Mouse (Mus musculus) Patski (cell line): ENCODE data around the gene Hexim1. TPM values are rescaled to one million over a fixed set of nuclear protein-coding genes. Genes with fewer than 3 reads are reported as not detected.

Source experiments
- ATAC-seq: fragments of 100-300 bp; one replicate; pipeline ENCODE4 v1.8.0; 2021
- CTCF ChIA-PET: fragments of 350-600 bp; sonication (Branson Sonifier 250); formaldehyde crosslinking; loops from one replicate; lab custom pipeline; 2022; ENCODE audit warnings: inconsistent platforms; lab: Charles Lee
- POLR2A ChIA-PET: fragments of 350-600 bp; sonication (Branson Sonifier 250); formaldehyde crosslinking; loops from one replicate; lab custom pipeline; 2022; ENCODE audit warnings: antibody characterized with exemption, inconsistent platforms; lab: Charles Lee
- DNase-seq: peaks from one replicate; pipeline ENCODE4 v3.0.0-alpha.2; 2011; ENCODE audit warnings: low read depth, low spot score
- H3K27me3 ChIP-seq: fragments of 371-371 bp; one replicate; pipeline ENCODE4 v1.5.1; 2021
- CTCF ChIP-seq: fragments of 100-300 bp; IDR thresholded peaks from one replicate; pipeline ENCODE4 v1.5.1; 2021
- in situ Hi-C: fragments of 300-500 bp; cut with MboI; formaldehyde crosslinking; loops from 3 replicates; pipeline ENCODE4 v1.11.1; 2018; ENCODE audit warnings: low pct_unique_long_range_greater_than_20kb, mixed read lengths
- polyA plus RNA-seq: library from polyadenylated mRNA; unstranded; gene quantifications from one replicate; pipeline ENCODE4 v1.2.3, GENCODE M21; 2021

Gene Hexim1
- polyA plus RNA-seq, 1 experiment from 2014 or later = 47.5 TPM

DNA sequence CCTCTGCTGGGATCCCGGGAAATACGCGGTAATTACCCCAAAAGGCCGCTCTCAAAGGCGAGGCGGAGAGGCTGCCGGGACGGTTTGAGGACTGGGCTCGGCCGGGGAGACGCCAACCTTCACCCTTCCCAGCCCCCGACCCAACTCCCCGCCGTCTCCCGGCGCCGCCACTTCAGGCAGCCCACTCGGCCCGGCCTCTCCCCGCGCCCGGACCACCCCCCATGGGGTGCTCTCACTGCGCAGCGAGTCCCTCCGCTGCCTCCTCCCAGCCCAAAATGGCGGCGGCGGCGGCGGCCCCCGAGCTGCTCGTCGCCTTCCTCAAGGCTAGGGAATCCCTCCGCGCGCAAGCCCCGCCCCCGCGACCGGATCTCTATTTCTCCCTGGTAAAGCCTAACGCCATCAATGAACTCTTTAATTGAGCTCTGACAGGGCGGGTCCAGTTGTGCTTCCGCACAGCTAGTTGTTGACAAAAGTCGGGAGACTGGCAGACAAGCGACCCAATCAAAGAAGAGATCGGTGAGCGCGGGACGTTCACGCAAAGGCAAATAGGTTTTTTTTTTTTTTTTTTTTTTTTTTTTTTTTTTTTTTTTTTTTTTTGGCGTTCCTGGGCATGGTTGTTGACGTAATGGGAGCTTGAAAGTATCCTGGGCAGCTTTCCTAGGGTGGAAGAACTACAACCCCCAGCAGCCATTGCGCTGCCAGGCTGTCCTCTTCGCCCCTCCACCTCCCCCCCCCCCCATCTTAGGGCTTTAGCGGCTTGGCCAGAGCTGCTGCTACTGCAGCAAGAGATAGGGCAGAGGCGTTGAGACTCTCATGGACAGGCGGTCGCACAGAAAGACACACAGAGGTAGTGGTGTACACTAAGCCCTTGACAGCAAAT, 16.8 kb downstream of the Hexim1 start:
- TF ChIP-seq CTCF = no peak
- in situ Hi-C loops = no loop called here
- H3K27me3 ChIP-seq = no peaks in the 10 kb centered on the region
- peak; percentile 89 for ATAC-seq
- peak; percentile 100 for DNase-seq
- ChIA-PET CTCF (interaction anchor here (0.7 to 6.9 kb wide), 8 partner anchors 9 to 321 kb away, joined by 3 to 35 read pairs (median 12); no protein-coding TSS in a partner anchor), POLR2A (interaction anchor here (0.6 to 4.6 kb wide), 8 partner anchors 10 to 442 kb away, joined by 3 to 59 read pairs (median 4); partner anchors contain the start of gene Hexim1)

DNA sequence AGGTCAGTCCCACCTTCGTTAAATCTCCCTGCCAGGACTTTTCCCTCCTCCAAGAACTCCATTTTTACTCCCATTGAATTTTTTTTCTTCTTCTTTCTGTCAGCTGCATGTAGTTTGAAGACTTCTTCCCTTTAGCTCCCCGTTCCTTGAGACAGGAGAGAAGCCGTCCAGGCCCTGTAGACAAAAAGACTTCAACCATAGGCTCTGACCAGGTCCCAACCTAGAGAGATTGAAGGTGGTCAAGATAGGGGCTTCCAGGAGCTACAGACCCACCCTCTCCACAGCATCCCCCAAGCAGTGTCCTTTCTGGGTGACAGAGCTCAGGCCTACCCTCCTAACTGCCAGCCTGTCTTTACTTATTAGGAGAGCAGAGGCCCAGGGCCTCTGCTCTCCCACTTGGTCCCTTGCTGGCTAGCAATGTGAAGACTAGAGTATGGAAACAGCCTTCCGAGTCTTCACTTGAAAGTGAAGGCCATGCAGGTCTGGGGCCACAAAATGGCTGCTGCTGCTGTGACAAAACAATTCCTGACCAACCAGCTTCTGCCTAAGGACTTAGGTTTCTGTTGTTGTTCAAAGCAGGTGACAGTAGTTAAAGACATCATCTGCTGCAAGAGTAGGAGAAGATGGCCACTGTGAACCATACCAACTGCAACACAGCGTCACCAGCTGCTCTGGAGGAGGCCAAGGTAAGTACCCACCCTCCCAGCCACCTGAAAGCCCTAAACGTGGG, 17.6 kb downstream of the Hexim1 start:
- no peaks in the 10 kb centered on the region for H3K27me3 ChIP-seq
- POLR2A ChIA-PET = interaction anchor here (0.6 to 4.6 kb wide), 6 partner anchors 9 to 103 kb away, joined by 3 to 59 read pairs (median 6); partner anchors contain the start of gene Hexim1
- ATAC-seq (no peak), DNase-seq (no peak)
- CTCF ChIA-PET = interaction anchor here (0.7 to 4.2 kb wide), 6 partner anchors 9 to 322 kb away, joined by 3 to 18 read pairs (median 10); no protein-coding TSS in a partner anchor
- no peak for TF ChIP-seq CTCF
- in situ Hi-C loops = no loop called here

DNA sequence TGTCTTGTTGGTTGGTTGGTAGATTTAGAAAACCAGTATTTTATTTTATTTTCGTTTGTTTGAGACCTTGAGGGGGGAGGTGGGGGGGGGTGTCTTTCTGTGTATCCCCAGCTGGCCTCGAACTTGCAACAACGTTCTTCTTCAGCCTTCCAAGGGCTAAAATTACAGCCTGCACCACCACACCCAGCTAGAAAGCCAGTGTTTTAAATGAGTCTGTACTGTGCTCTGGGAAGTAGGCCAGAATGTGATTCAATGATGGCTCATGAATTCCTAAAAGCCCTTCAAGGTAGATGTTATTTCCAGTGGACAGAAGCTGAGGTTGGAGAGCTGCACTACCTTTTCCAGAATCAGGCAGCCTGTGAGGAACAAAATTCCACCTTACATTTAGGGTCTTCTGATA, 18.2 kb downstream of the Hexim1 start:
- ChIA-PET CTCF (interaction anchor here (1.6 to 4.2 kb wide), 5 partner anchors 8 to 32 kb away, joined by 4 to 18 read pairs (median 13); no protein-coding TSS in a partner anchor), POLR2A (interaction anchor here (1.7 to 4.6 kb wide), 3 partner anchors 9 to 24 kb away, joined by 7 to 59 read pairs (median 48); partner anchors contain the start of gene Hexim1)
- no peaks in the 10 kb centered on the region for H3K27me3 ChIP-seq
- no peak for DNase-seq
- no peak for TF ChIP-seq CTCF
- no peak for ATAC-seq
- in situ Hi-C loops = no loop called here

DNA sequence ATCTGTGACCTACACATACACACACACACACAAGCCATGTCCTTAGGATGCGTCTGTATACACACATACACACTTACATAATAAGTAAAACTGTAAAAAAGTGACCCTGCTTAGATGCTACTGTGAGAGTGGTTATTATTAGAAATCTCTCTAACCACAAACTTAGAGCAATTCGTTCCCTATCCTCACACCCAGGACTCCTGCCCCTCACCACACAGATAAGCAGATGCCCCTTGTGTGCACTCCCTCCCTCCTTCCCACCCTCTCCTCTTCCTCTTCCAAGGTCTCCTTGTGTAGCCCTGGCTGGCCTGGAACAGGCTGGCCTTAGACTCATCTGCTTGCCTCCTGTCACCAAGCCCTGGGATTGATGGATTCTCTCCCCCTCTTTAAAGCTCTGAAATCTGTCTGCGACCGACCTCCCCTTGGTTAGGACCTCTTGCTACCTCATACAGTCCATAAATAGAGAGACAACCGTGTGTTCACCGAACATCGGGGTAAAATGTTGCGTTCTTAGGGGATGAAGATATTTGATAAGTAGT, 20.1 kb downstream of the Hexim1 start:
- ATAC-seq (no peak), DNase-seq (no peak)
- ChIA-PET CTCF (interaction anchor here (1.1 kb wide), 1 partner anchor 21 kb away, joined by 3 read pairs; no protein-coding TSS in a partner anchor), POLR2A (no interaction called here)
- in situ Hi-C loops = no loop called here
- TF ChIP-seq CTCF = no peak
- no peaks in the 10 kb centered on the region for H3K27me3 ChIP-seq

DNA sequence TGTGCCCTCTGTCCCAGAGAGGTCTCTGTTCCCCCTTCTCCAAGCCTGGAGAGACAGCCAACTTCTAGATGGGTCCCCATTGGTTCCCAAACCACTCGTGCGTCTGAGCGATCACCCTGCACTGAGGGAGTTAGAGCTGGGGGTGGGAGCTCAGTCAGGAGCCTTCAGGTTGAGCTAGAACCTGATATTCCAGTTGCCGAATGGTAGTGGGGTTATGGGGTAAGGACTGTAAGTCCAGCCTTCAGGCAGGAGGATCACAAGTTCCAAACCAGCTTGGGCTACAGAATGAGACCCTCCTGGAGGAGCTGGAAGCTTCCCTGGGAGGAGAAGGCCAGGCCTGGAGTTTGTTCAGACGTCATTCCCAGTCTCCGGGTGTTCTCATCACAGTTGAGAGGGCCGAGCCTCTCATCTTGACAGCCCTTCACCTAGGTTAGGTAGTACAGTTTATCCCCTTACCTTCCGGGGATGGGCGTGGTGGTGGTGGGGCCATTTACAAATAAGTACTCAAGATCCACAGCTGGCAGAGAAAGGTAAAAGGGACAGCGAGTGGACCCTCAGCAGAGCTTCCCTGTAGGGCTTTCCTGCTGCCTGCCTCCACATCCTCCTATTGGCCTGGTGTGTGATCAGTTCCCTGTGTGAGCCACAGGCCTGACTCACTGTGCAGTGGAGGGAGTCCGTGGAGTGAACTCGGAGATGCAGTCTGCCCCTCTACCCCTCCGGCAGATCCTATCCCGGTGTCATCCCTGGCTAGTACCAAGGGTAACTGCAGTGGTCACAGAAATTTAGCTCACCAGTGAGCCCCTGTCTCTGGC, 24.1 kb downstream of the Hexim1 start:
- no peak for ATAC-seq
- in situ Hi-C loops = no loop called here
- TF ChIP-seq CTCF = no peak
- no peak for DNase-seq
- ChIA-PET POLR2A (interaction anchor here (0.7 to 1.7 kb wide), 4 partner anchors 10 to 260 kb away, joined by 3 to 4 read pairs (median 4); no protein-coding TSS in a partner anchor), CTCF (interaction anchor here (1.0 to 1.7 kb wide), 2 partner anchors 19 to 37 kb away, joined by 6 read pairs; no protein-coding TSS in a partner anchor)
- H3K27me3 ChIP-seq = no peaks in the 10 kb centered on the region

DNA sequence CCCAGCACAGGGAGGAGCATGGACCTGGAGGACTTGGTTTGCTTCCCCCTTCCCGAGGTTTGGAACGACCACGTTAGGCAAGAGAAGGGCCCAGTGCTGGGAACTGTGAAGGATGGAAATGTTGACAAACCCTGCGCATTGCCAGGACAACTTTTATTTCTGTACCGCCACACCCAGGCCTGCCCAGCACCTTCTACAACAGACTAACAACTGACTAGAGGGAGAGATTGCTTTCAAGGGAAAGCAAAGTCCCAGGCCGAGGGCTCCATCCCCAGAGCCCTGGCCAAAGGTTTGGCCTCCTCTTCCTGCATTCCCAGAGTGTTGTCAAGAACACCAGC, 24.7 kb downstream of the Hexim1 start:
- no peak for TF ChIP-seq CTCF
- ChIA-PET CTCF (interaction anchor here (1.0 to 1.7 kb wide), 2 partner anchors 18 to 38 kb away, joined by 6 read pairs; no protein-coding TSS in a partner anchor), POLR2A (interaction anchor here (0.5 to 4.5 kb wide), 6 partner anchors 8 to 260 kb away, joined by 3 to 48 read pairs (median 4); partner anchors contain the start of gene Hexim2)
- in situ Hi-C loops = no loop called here
- DNase-seq (no peak), ATAC-seq (no peak)
- H3K27me3 ChIP-seq = no peaks in the 10 kb centered on the region

DNA sequence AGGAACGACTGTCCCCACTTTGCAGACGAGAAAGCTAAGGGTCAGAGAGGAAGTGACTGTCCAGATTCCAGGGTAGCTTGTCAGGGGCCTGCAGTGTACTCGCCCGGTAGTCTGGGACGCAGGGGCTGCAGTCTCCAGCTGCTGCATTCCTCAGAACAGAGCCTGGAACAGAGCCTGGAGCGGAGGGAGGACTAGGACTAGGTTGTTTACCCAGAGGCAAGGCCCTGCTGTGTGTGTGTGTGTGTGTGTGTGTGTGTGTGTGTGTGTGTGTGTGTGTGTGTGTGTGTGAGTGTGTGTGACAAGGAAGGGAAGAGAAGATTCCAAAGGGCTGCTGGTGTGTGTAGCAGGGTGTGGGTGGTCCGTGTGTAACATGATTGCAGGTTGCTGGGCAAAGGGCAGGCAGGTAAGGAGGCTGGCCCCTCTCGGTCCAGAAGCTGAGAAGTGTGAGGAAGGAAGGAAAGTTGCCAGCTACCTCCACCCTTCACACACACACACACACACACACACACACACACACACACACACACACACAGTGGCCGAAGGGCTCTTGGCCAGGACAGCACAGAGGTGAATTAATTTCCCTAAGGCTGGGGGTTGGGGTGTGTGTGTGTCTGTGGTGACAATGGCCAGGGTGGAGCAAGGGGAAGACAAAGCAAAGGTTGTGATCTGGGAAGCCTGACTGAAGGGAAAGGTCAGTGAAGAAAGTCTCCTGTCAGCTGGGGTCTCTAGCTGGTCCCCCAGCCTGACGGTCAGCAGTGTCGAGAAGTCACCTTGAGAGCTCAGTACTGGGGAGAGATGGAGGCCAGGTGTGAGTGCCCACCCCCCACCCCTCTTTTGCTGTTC, 25.3 kb downstream of the Hexim1 start:
- no peak for TF ChIP-seq CTCF
- ATAC-seq (no peak), DNase-seq (no peak)
- POLR2A ChIA-PET = interaction anchor here (0.5 to 4.5 kb wide), 12 partner anchors 9 to 259 kb away, joined by 3 to 48 read pairs (median 5); partner anchors contain the start of genes Hexim1 and Hexim2
- H3K27me3 ChIP-seq = no peaks in the 10 kb centered on the region
- CTCF ChIA-PET = interaction anchor here (0.8 to 5.0 kb wide), 7 partner anchors 8 to 84 kb away, joined by 3 to 30 read pairs (median 6); partner anchors contain the start of gene Hexim1
- in situ Hi-C loops = no loop called here

DNA sequence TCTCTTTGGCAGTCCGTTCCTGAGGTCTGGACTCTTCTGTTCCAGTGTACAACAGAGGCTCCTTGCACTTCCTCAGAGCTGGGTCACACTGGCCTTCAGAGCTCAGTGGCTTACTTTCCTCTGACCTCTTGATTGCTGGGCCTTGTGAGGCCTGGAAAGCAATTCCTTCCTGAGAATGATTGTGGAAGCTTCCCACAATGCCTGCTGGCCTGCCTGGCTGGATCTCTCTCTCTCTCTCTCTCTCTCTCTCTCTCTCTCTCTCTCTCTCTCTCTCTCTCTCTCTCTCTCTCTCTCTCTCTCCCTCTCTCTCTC, 25.9 kb downstream of the Hexim1 start:
- in situ Hi-C loops = no loop called here
- no peaks in the 10 kb centered on the region for H3K27me3 ChIP-seq
- ChIA-PET POLR2A (interaction anchor here (0.5 to 4.5 kb wide), 8 partner anchors 9 to 1631 kb away, joined by 3 to 48 read pairs (median 5); partner anchors contain the start of genes Hexim1 and Hexim2), CTCF (interaction anchor here (0.8 to 5.0 kb wide), 7 partner anchors 8 to 84 kb away, joined by 3 to 30 read pairs (median 3); partner anchors contain the start of gene Hexim1)
- ATAC-seq (no peak), DNase-seq (no peak)
- TF ChIP-seq CTCF = no peak
